Mouse (Mus musculus): ENCODE data around the gene Fam71e1. TPM values are rescaled to one million over a fixed set of nuclear protein-coding genes. Genes with fewer than 3 reads are reported as not detected.

Gene Fam71e1
- polyA plus RNA-seq, 1 experiment from 2014 or later = 8.2 TPM

GRCm38 (mm10) chr7:44484841-44485571 lies 11.4 kb upstream of the Fam71e1 start:
- Histone ChIP-seq H3K4me1 (ENCODE audit: control insufficient read depth, insufficient read depth, low read length) (no peaks in the 10 kb centered on the region), H3K9me3 (replicated peaks; ENCODE audit: control insufficient read depth, low read length) (no peaks in the 10 kb centered on the region), H3K27me3 (ENCODE audit: control insufficient read depth, insufficient read depth, low read length) (no peaks in the 10 kb centered on the region; the same call in 1 of the 2 replicates), H3K4me3 (replicated peaks; ENCODE audit: low read length) (no peak overlapping the region), H3K27ac (ENCODE audit: low read length) (no peak overlapping the region), H3K4me2 (ENCODE audit: low read depth, low read length) (no peak overlapping the region), H3K36me3 (ENCODE audit: control insufficient read depth, insufficient read depth, low read length) (no peaks in the 10 kb centered on the region), H3K9ac (ENCODE audit: low read length) (no peak overlapping the region)
- WGBS = 36% methylated on average over 5 of the region's 5 CpGs
- peak; percentile 56 for ATAC-seq (ENCODE audit: insufficient read depth, low FRiP score)

GRCm38 (mm10) chr7:44485572-44486195 lies 10.7 kb upstream of the Fam71e1 start:
- Histone ChIP-seq H3K36me3 (ENCODE audit: control insufficient read depth, insufficient read depth, low read length) (no peaks in the 10 kb centered on the region), H3K4me1 (ENCODE audit: control insufficient read depth, insufficient read depth, low read length) (no peaks in the 10 kb centered on the region), H3K9me3 (replicated peaks; ENCODE audit: control insufficient read depth, low read length) (no peaks in the 10 kb centered on the region), H3K27ac (ENCODE audit: low read length) (no peak overlapping the region), H3K4me2 (ENCODE audit: low read depth, low read length) (no peak overlapping the region), H3K4me3 (replicated peaks; ENCODE audit: low read length) (no peak overlapping the region), H3K9ac (ENCODE audit: low read length) (no peak overlapping the region), H3K27me3 (ENCODE audit: control insufficient read depth, insufficient read depth, low read length) (no peaks in the 10 kb centered on the region; the same call in 1 of the 2 replicates)
- ATAC-seq (ENCODE audit: insufficient read depth, low FRiP score) = no peak
- 73% methylated on average over 7 of the region's 7 CpGs for WGBS

GRCm38 (mm10) chr7:44486927-44487575 lies 9.3 kb upstream of the Fam71e1 start:
- H3K27me3 ChIP-seq (ENCODE audit: control insufficient read depth, insufficient read depth, low read length) = no peaks in the 10 kb centered on the region
- H3K4me2 ChIP-seq (ENCODE audit: low read depth, low read length) = no peak overlapping the region
- peaks cover 4% of the 10 kb centered on the region; the same call in 1 of the 2 replicates for H3K36me3 ChIP-seq (ENCODE audit: control insufficient read depth, insufficient read depth, low read length)
- H3K27ac ChIP-seq (ENCODE audit: low read length) = no peak overlapping the region
- H3K4me1 ChIP-seq (ENCODE audit: control insufficient read depth, insufficient read depth, low read length) = no peaks in the 10 kb centered on the region
- H3K4me3 ChIP-seq (replicated peaks; ENCODE audit: low read length) = no peak overlapping the region
- ATAC-seq (ENCODE audit: insufficient read depth, low FRiP score) = no peak
- H3K9ac ChIP-seq (ENCODE audit: low read length) = no peak overlapping the region
- no peaks in the 10 kb centered on the region for H3K9me3 ChIP-seq (replicated peaks; ENCODE audit: control insufficient read depth, low read length)
- 64% methylated on average over 13 of the region's 13 CpGs for WGBS

GRCm38 (mm10) chr7:44487936-44488335 lies 8.4 kb upstream of the Fam71e1 start:
- H3K4me2 ChIP-seq (ENCODE audit: low read depth, low read length) = no peak overlapping the region
- no peak for ATAC-seq (ENCODE audit: insufficient read depth, low FRiP score)
- 86% methylated on average over 7 of the region's 7 CpGs for WGBS

GRCm38 (mm10) chr7:44488545-44488944 lies 7.8 kb upstream of the Fam71e1 start:
- 88% methylated on average over 8 of the region's 8 CpGs for WGBS
- Histone ChIP-seq H3K36me3 (ENCODE audit: control insufficient read depth, insufficient read depth, low read length) (peaks cover 10% of the 10 kb centered on the region; the same call in 1 of the 2 replicates), H3K27ac (ENCODE audit: low read length) (no peak overlapping the region), H3K9me3 (replicated peaks; ENCODE audit: control insufficient read depth, low read length) (no peaks in the 10 kb centered on the region), H3K4me1 (ENCODE audit: control insufficient read depth, insufficient read depth, low read length) (no peaks in the 10 kb centered on the region), H3K4me2 (ENCODE audit: low read depth, low read length) (no peak overlapping the region), H3K9ac (ENCODE audit: low read length) (no peak overlapping the region), H3K27me3 (ENCODE audit: control insufficient read depth, insufficient read depth, low read length) (no peaks in the 10 kb centered on the region), H3K4me3 (replicated peaks; ENCODE audit: low read length) (no peak overlapping the region)
- no peak for ATAC-seq (ENCODE audit: insufficient read depth, low FRiP score)

More at GRCm38 (mm10) chr7:44487936-44488335, 8.4 kb upstream of the Fam71e1 start:
- no peak overlapping the region for H3K27ac ChIP-seq (ENCODE audit: low read length)
- H3K4me3 ChIP-seq (replicated peaks; ENCODE audit: low read length) = no peak overlapping the region
- H3K9me3 ChIP-seq (replicated peaks; ENCODE audit: control insufficient read depth, low read length) = no peaks in the 10 kb centered on the region
- H3K9ac ChIP-seq (ENCODE audit: low read length) = no peak overlapping the region
- no peaks in the 10 kb centered on the region for H3K27me3 ChIP-seq (ENCODE audit: control insufficient read depth, insufficient read depth, low read length)
- peaks cover 10% of the 10 kb centered on the region; the same call in 1 of the 2 replicates for H3K36me3 ChIP-seq (ENCODE audit: control insufficient read depth, insufficient read depth, low read length)
- no peaks in the 10 kb centered on the region for H3K4me1 ChIP-seq (ENCODE audit: control insufficient read depth, insufficient read depth, low read length)

- no peak for ATAC-seq (ENCODE audit: insufficient read depth, low FRiP score)
- 88% methylated on average over 4 of the region's 4 CpGs for WGBS
- H3K4me3 ChIP-seq (replicated peaks; ENCODE audit: low read length) = no peak overlapping the region
- H3K4me2 ChIP-seq (ENCODE audit: low read depth, low read length) = no peak overlapping the region
- peaks cover 6% of the 10 kb centered on the region for H3K4me1 ChIP-seq (ENCODE audit: control insufficient read depth, insufficient read depth, low read length)
- no peak overlapping the region for H3K27ac ChIP-seq (ENCODE audit: low read length)
- no peaks in the 10 kb centered on the region for H3K9me3 ChIP-seq (replicated peaks; ENCODE audit: control insufficient read depth, low read length)
- H3K27me3 ChIP-seq (ENCODE audit: control insufficient read depth, insufficient read depth, low read length) = no peaks in the 10 kb centered on the region
- H3K9ac ChIP-seq (ENCODE audit: low read length) = no peak overlapping the region
- peaks cover 10% of the 10 kb centered on the region; the same call in 1 of the 2 replicates for H3K36me3 ChIP-seq (ENCODE audit: control insufficient read depth, insufficient read depth, low read length)
Measured at GRCm38 (mm10) chr7:44490281-44490680, 6.1 kb upstream of the Fam71e1 start.

GRCm38 (mm10) chr7:44491391-44491790 lies 5.0 kb upstream of the Fam71e1 start:
- H3K9ac ChIP-seq (ENCODE audit: low read length) = no peak overlapping the region
- no peak overlapping the region for H3K4me2 ChIP-seq (ENCODE audit: low read depth, low read length)
- peaks cover 10% of the 10 kb centered on the region; the same call in 1 of the 2 replicates for H3K36me3 ChIP-seq (ENCODE audit: control insufficient read depth, insufficient read depth, low read length)
- peaks cover 12% of the 10 kb centered on the region for H3K4me1 ChIP-seq (ENCODE audit: control insufficient read depth, insufficient read depth, low read length)
- H3K27ac ChIP-seq (ENCODE audit: low read length) = no peak overlapping the region
- H3K4me3 ChIP-seq (replicated peaks; ENCODE audit: low read length) = no peak overlapping the region
- no peaks in the 10 kb centered on the region for H3K27me3 ChIP-seq (ENCODE audit: control insufficient read depth, insufficient read depth, low read length)
- 98% methylated on average over 5 of the region's 5 CpGs for WGBS
- no peak for ATAC-seq (ENCODE audit: insufficient read depth, low FRiP score)
- no peaks in the 10 kb centered on the region for H3K9me3 ChIP-seq (replicated peaks; ENCODE audit: control insufficient read depth, low read length)

GRCm38 (mm10) chr7:44492166-44492826 lies 4.1 kb upstream of the Fam71e1 start:
- no peak overlapping the region for H3K27ac ChIP-seq (ENCODE audit: low read length)
- H3K9ac ChIP-seq (ENCODE audit: low read length) = no peak overlapping the region
- H3K4me3 ChIP-seq (replicated peaks; ENCODE audit: low read length) = no peak overlapping the region
- H3K4me2 ChIP-seq (ENCODE audit: low read depth, low read length) = no peak overlapping the region
- H3K27me3 ChIP-seq (ENCODE audit: control insufficient read depth, insufficient read depth, low read length) = no peaks in the 10 kb centered on the region
- peaks cover 10% of the 10 kb centered on the region; the same call in 1 of the 2 replicates for H3K36me3 ChIP-seq (ENCODE audit: control insufficient read depth, insufficient read depth, low read length)
- no peak for ATAC-seq (ENCODE audit: insufficient read depth, low FRiP score)
- no peaks in the 10 kb centered on the region for H3K9me3 ChIP-seq (replicated peaks; ENCODE audit: control insufficient read depth, low read length)
- peaks cover 15% of the 10 kb centered on the region for H3K4me1 ChIP-seq (ENCODE audit: control insufficient read depth, insufficient read depth, low read length)
- WGBS = 92% methylated on average over 21 of the region's 21 CpGs

Data from stomach, embryonic 16.5 days (tissue).